Mouse (Mus musculus) embryo, embryonic 11.5 days (tissue): ENCODE results near the gene C530008M17Rik.
A peak's percentile ranks its signal among the peaks of the same experiment; 100 is the strongest.

Experiments used
- DNase-seq: peaks from one replicate; pipeline ENCODE4 v3.0.0-alpha.2; 2012; ENCODE audit warnings: low read depth, low spot score

C530008M17Rik gene

DNA sequence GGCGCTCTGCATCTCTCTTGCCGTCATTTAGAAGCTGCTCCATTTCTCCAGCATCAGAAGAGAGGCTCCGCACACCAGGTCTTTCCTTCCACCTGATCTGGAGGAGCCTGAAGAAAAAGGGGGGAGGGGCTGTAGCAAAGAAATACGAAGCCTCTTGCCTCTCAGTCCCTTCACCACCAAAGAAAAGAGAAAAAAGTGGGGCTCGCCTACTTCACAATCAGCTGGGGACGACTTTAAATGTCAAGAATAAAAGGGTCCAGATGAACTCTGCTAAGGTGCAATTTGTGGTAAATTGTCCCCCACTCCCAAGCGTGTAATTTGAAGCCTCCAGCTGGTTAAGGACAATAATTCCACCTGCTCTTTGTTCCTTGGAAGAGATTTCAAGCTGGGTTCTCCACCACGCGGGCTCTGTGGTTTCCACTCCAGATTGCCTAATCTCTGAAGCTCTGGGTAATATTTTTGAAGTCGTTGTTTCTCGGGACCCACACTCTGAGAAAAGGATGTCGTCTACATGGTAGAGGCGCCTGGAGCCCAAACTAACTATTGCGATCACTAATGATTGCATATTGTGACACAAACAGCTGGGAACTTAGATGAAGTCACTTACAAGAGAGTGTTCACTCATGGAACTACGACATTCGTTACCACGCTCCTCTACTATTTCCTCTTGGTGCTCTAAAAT, 176.4 kb downstream of the C530008M17Rik start:
- no peak for DNase-seq

GRCm38 (mm10) chr5:76837018-76837417, 180.7 kb downstream of the C530008M17Rik start:
- no peak for DNase-seq

DNA sequence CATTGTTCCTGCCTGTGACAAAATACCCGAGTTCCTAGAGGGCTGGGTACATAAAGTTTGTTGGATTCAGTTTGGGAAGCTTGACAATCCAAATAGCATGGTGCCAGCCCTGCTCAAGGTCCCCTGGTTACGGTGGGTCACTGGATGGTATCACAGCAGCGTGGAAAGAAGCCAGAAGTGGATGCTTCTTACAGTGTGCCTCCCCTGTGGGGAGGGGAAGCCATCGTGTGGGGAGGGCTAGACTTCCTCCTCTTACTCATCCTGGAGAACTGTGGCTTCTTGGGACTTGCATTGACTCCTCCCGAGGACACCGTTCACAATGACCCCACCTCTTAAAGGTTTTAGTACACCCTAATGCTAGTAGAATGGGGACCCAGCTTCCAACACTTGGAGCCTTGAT, 183.5 kb downstream of the C530008M17Rik start:
- no peak for DNase-seq

GRCm38 (mm10) chr5:76841859-76842258, 185.5 kb downstream of the C530008M17Rik start:
- no peak for DNase-seq

DNA sequence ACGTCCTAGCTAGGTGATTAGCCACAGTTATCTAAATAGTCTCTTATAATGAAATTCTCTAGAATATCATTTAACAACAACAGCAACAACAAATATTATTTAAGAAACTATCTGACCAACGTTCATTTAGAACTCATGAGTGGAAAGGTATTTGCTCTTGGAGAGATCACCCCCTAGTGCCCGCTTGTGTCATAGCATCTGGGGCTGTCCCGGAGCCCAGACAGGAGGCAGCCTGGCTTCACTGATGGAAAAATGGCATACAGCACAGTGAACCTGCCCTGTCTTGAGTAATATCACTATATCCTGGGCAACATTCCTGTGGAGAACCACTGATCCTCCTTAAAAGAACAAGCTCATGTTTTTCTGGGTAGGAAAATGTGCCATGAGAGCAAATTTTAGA, 187.1 kb downstream of the C530008M17Rik start:
- no peak for DNase-seq

GRCm38 (mm10) chr5:76843851-76844419, 187.6 kb downstream of the C530008M17Rik start:
- no peak for DNase-seq

DNA sequence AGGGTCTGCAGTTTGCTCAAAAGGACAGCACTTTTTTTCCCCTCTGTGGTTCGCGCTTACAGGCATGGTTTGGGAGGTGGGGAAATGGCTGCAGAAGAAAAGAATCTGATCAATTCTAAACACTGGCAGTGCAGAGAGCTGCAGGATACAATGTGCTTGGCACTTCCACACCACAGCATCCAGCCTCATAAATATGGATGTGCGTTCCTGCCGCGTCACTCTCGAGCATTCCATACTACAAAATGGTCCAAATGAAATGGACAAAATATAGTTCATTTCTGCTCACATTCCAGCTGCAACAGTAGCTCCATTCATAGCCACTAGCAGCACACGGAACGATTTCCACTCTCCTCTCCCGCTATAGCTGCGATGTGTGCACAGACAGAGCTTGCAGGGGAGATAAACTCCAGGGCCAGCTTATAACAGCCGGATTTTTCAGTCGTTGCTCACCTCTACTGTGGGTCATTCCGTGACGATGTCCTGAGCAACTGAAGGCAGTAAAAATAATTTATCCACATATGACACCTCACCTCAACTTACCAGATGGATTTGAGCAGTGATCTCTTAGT, 188.4 kb downstream of the C530008M17Rik start:
- no peak for DNase-seq

GRCm38 (mm10) chr5:76847106-76847505, 190.8 kb downstream of the C530008M17Rik start:
- no peak for DNase-seq

- no peak for DNase-seq
Measured at GRCm38 (mm10) chr5:76851316-76851715, 195.0 kb downstream of the C530008M17Rik start.

DNA sequence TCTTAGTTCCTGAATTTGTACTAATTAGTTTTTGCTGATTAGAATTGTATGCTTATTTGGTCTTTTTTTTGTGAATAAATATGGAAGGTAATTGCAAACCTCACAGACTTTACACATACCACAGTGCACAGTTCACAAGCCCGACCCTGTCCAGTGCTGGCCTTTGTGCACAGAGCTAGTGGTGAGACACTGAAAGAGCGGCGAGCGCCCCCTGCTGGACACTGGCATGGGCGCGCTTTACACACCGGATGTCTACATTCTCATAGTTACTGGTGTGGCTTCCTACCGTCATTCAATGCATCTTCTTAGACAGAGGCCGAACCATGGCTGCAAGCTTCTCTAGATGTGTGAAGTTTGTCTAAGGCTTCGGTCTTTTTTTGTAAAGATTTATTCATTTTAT, 197.2 kb downstream of the C530008M17Rik start:
- DNase-seq: peak; percentile 74

GRCm38 (mm10) chr5:76855829-76856600, 199.7 kb downstream of the C530008M17Rik start:
- no peak for DNase-seq

DNA sequence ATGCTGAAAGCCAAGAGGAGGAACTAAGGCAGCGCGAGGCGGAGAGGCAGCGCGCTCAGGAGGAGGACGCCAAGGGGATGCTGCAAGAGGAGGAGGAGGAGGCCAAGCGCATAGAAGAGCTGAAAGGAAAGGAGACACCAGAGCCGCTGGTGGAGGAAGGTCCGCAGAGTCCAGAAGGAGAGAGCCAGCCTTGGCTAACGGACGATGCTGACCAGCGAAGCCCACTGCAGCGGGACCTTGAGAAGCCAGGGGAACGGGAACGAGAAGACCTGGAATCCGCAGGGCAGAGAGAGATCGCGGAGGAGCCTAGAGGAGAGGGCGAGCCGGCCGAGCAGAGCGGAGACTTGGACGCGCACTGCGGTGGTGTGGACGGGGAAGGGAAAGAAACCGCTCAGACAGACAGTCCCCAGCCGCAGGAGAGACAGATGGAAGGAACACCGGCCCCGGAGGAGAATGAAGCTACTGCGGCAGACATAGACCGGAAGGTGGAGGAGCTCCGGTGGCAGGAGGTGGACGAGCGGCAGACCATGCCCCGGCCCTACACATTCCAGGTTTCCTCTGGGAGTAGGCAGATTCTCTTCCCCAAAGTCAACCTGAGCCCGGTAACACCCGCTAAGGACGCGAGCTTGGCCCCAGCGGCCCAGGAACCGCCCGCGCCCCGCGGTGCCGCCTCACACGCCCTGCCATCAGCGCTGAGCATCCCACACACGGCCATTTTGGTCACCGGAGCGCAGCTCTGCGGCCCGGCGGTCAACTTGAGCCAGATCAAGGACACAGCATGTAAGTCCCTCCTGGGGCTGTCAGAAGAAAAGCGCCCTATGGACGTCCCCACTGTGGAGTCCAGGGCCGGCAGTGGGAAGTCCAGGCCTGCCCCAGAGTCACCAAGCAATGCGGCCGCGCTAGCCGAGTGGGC, 201.0 kb downstream of the C530008M17Rik start:
- DNase-seq: no peak

DNA sequence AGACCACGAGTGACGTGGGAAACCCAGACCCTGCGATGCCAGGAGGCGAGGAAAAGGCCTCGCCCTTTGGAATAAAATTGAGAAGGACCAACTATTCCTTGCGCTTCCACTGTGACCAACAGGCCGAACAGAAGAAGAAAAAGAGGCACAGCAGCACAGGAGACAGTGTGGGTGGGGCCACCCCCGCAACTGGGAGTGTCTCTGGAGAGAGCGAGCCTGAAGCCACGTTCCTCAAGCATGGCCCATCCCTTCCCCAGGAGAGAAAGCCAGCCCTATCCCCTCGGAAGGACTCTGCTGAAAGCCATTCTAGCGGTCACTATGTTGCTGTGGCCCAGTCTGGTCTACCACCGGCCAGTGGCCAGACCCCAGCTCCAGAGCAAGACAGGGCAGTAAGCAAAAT, 202.1 kb downstream of the C530008M17Rik start:
- DNase-seq: no peak

- DNase-seq: no peak
Measured at GRCm38 (mm10) chr5:76866819-76867218, 210.5 kb downstream of the C530008M17Rik start.

DNA sequence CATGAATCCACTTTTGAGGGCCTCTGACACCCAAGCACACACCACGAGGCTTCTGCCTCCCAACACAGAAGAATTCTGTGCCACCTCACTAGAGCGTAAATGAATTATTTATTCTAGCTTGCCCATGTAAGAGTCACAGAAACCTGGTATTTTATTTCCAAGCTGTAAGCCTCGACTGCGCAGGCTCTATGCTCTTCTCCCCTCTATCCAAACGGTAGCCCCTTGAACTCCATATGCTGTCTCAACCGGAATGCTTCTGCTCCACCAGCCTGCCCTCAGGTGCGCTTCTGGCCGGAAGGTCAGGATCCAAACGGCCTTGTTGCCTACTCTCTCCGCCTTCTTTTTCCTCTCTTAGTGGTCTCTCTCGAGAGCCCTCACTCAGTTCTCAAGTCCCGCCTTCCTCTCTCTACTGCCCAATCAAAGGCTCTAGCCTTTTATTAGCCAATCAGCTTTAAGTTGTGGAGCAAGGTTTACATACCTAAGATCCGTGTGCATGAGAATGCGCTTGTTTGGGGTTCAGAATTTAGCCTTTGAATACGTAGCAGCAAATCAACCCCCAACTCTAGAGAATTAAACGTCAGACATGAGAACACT, 212.5 kb downstream of the C530008M17Rik start:
- no peak for DNase-seq

DNA sequence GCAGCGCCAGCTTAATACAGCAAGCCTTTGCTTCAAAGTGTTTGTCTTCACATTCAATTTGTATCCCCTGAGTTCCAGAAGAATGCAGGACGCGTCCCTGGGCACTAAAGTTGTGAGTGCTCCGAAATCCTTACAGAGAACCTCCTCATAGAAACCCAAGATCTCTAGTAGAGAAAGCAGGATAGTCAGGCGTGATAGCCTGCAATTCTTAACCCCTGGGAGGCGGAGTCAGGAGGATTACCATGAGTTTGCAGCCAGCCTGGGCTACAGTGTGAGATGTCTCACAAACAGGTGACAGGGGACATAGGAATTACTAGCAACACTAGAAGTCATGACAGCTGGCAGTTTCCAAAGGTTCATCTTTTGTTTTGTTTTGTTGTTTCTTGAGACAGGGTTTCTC, 213.2 kb downstream of the C530008M17Rik start:
- DNase-seq: no peak

- DNase-seq: no peak
Measured at GRCm38 (mm10) chr5:76876106-76876758, 219.9 kb downstream of the C530008M17Rik start.

- DNase-seq: no peak
Measured at GRCm38 (mm10) chr5:76884107-76884506, 227.8 kb downstream of the C530008M17Rik start.

- no peak for DNase-seq
Measured at GRCm38 (mm10) chr5:76887011-76887410, 230.7 kb downstream of the C530008M17Rik start.

- DNase-seq: no peak
Measured at GRCm38 (mm10) chr5:76892608-76893007, 236.3 kb downstream of the C530008M17Rik start.
